In genomic region chr10:128409692-128410559, GRCm38 (mm10) we compare ENCODE assay signal across 8 mouse cellular contexts. TPM values are rescaled to one million over a fixed set of nuclear protein-coding genes. Genes with fewer than 3 reads are reported as not detected.
DNase-seq lines count a peak whose midpoint lies in the region; ATAC-seq lines count a peak whose summit lies in the region.

No protein-coding gene starts in this region.

- peak; percentile 98 for DNase-seq in T-cell, adult 2 months (ENCODE audit: low spot score)
- peak; percentile 98 for DNase-seq in cerebellum, postnatal 36 days
- DNase-seq in frontal cortex, postnatal 36 days (ENCODE audit: low spot score in 2 of 2): peak; percentile 97 to 98
- DNase-seq in left cerebral cortex, adult 11 months (ENCODE audit: low spot score): peak; percentile 97
- peak; percentile 97 to 99 for DNase-seq in lung, postnatal 4 days
- DNase-seq in retina, postnatal 7 days (ENCODE audit: low read depth, low spot score): peak; percentile 95
- peak; percentile 87 for DNase-seq in urinary bladder, adult 2 months (ENCODE audit: low spot score)

- WGBS in hindbrain, embryonic 15.5 days: 7% methylated on average over 36 of the region's 36 CpGs

- peaks cover 14% of the 10 kb centered on the region for H3K36me3 ChIP-seq in hindbrain, embryonic 15.5 days

- H3K9me3 ChIP-seq in hindbrain, embryonic 15.5 days: no peaks in the 10 kb centered on the region

- peak overlapping the region; percentile 73 for H3K9ac ChIP-seq in hindbrain, embryonic 15.5 days

- H3K27ac ChIP-seq in hindbrain, embryonic 15.5 days (replicated peaks): peak overlapping the region; percentile 92

- peak; percentile 91 for ATAC-seq in hindbrain, embryonic 15.5 days (ENCODE audit: low FRiP score, low read depth)

- no peaks in the 10 kb centered on the region for H3K27me3 ChIP-seq in hindbrain, embryonic 15.5 days

- H3K4me2 ChIP-seq in hindbrain, embryonic 15.5 days: peak overlapping the region; percentile 95

- H3K4me1 ChIP-seq in hindbrain, embryonic 15.5 days (replicated peaks): peaks cover 50% of the 10 kb centered on the region

- peak overlapping the region; percentile 92 for H3K4me3 ChIP-seq in hindbrain, embryonic 15.5 days

RNA-seq across cellular contexts. Expression of gene Nabp2, which starts 1.4 kb away (rescaled TPM):
- 137 and 141 TPM in 2 replicates for polyA plus RNA-seq in hindbrain, embryonic 15.5 days (2015; fragmentation: Nextera tagmentation; extraction: Ambion mirVana)
- polyA plus RNA-seq in urinary bladder, adult 2 months (2012; rRNA removed): 47.2 and 50.1 TPM in 2 replicates

RNA-seq across cellular contexts. Expression of gene Rnf41, which starts 1.5 kb away (rescaled TPM):
- 91.3 and 92.4 TPM in 2 replicates for polyA plus RNA-seq in hindbrain, embryonic 15.5 days (2015; fragmentation: Nextera tagmentation; extraction: Ambion mirVana)
- 25.4 and 25.5 TPM in 2 replicates for polyA plus RNA-seq in urinary bladder, adult 2 months (2012; rRNA removed)

RNA-seq across cellular contexts. Expression of gene Slc39a5, which starts 8.9 kb away (rescaled TPM):
- 0.21 and 0.83 TPM in 2 replicates for polyA plus RNA-seq in hindbrain, embryonic 15.5 days (2015; fragmentation: Nextera tagmentation; extraction: Ambion mirVana)
- polyA plus RNA-seq in urinary bladder, adult 2 months (2012; rRNA removed): not detected in 2 replicates

RNA-seq across cellular contexts. Expression of gene Ankrd52, which starts 33.0 kb away (rescaled TPM):
- polyA plus RNA-seq in hindbrain, embryonic 15.5 days (2015; fragmentation: Nextera tagmentation; extraction: Ambion mirVana): 10.9 and 13.8 TPM in 2 replicates
- polyA plus RNA-seq in urinary bladder, adult 2 months (2012; rRNA removed): 19.9 and 26.5 TPM in 2 replicates

RNA-seq across cellular contexts. Expression of gene Coq10a, which starts 41.1 kb away (rescaled TPM):
- polyA plus RNA-seq in hindbrain, embryonic 15.5 days (2015; fragmentation: Nextera tagmentation; extraction: Ambion mirVana): 38.7 and 41.9 TPM in 2 replicates
- 63.6 and 66.9 TPM in 2 replicates for polyA plus RNA-seq in urinary bladder, adult 2 months (2012; rRNA removed)

Comparison
In these comparisons a context has a peak if more than half of its experiments do, and no peak if none do; other contexts are left out.
1. Peak in every context shown above with its lines: DNase-seq, ATAC-seq, H3K4me3 ChIP-seq and H3K27ac ChIP-seq.